Mouse (Mus musculus): ENCODE measurements around the gene Cpa2.

- TF ChIP-seq EP300 (IDR thresholded peaks at IDR 0.05; ENCODE audit: insufficient read depth, low read depth, low read length) (no peak), POLR2A (IDR thresholded peaks at IDR 0.05; ENCODE audit: insufficient read depth, low read depth, low read length) (no peak)
Observed at GRCm38 (mm10) chr6:30551193-30551515, 9.8 kb downstream of the Cpa2 start.

Data from heart, adult 2 months (tissue).